Mouse (Mus musculus) hindbrain, postnatal 0 days (tissue): ENCODE data around the gene Gm9837. TPM values are rescaled to one million over a fixed set of nuclear protein-coding genes. Genes with fewer than 3 reads are reported as not detected.
"Not testable (repeated sequence)": the region's sequence is repeated elsewhere in the genome, so short reads cannot be mapped to it uniquely, and the experiment has no call there.

Experiments
- ATAC-seq: fragments of 200-750 bp; cut with Nextera tagmentation; 2 replicates; pipeline ENCODE4 v1.8.0; 2017; ENCODE audit warnings: mild to moderate bottlenecking, moderate TSS enrichment, moderate library complexity
- DNase-seq: peaks from one replicate; pipeline ENCODE4 v3.0.0-alpha.2; 2015; ENCODE audit warnings: low spot score
- H3K27ac ChIP-seq: fragments of 300-500 bp; sonication (generic); 2 replicates; pipeline ENCODE4 v1.5.1; 2014; ENCODE audit warnings: mild to moderate bottlenecking
- H3K27me3 ChIP-seq: fragments of 300-500 bp; sonication (generic); 2 replicates; pipeline ENCODE4 v1.6.1; 2014; ENCODE audit warnings: low read length, mixed read lengths; ENCODE audit not compliant: insufficient read depth
- H3K36me3 ChIP-seq: fragments of 300-500 bp; sonication (generic); 2 replicates; pipeline ENCODE4 v1.6.1; 2014; ENCODE audit warnings: low read length, mixed read lengths; ENCODE audit not compliant: insufficient read depth
- H3K4me1 ChIP-seq: fragments of 300-500 bp; sonication (generic); 2 replicates; pipeline ENCODE4 v1.6.1; 2014; ENCODE audit warnings: antibody characterized with exemption, low read length, mixed read lengths; ENCODE audit not compliant: insufficient read depth
- H3K4me2 ChIP-seq: fragments of 300-500 bp; sonication (generic); 2 replicates; pipeline ENCODE4 v1.6.1; 2014; ENCODE audit warnings: low read depth, mild to moderate bottlenecking, low read length, moderate library complexity, mixed read lengths
- H3K4me3 ChIP-seq: fragments of 300-500 bp; sonication (generic); 2 replicates; pipeline ENCODE4 v1.5.1; 2014; ENCODE audit warnings: low read length
- H3K9ac ChIP-seq: fragments of 300-500 bp; sonication (generic); replicated peaks from 2 replicates; pipeline ENCODE4 v1.6.1; 2014; ENCODE audit warnings: mild to moderate bottlenecking, low read length, moderate library complexity, mixed read lengths
- H3K9me3 ChIP-seq: fragments of 300-500 bp; sonication (generic); 2 replicates; pipeline ENCODE4 v1.6.1; 2016; ENCODE audit warnings: low read length, mixed read lengths
- CTCF ChIP-seq: IDR thresholded peaks from 2 replicates; pipeline ENCODE4 v1.5.1; 2016; ENCODE audit warnings: antibody characterized with exemption, control low read depth, low read depth
- WGBS: fragments of 180-500 bp; shearing (Covaris S2); extraction: QIAGEN DNeasy Blood & Tissue Kit; methylation state at CpG from one replicate; pipeline ENCODE4 v1.1.7; 2014; 5-methylcytosine and 5-hydroxymethylcytosine counted together
- polyA plus RNA-seq: library from polyadenylated mRNA; unstranded; fragments of >200 nt; fragmentation: Nextera tagmentation; extraction: Ambion mirVana; gene quantifications from 2 replicates; pipeline ENCODE4 v1.2.1, GENCODE M21; 2015
- total RNA-seq: library from RNA; depleted of rRNA; stranded (reverse); fragments of >200 nt; gene quantifications from 2 replicates; pipeline ENCODE4 v1.2.3, GENCODE M21; 2014

Gene Gm9837
- total and polyA plus RNA-seq, 2 experiments from 2014 or later, result not detected

- H3K4me3 ChIP-seq, result peak overlapping the region; percentile 94
- peak; percentile 36 for ATAC-seq
- peaks cover 16% of the 10 kb centered on the region; the same call in 1 of the 2 replicates for H3K36me3 ChIP-seq
- peak overlapping the region; percentile 44 for H3K9ac ChIP-seq
- H3K27me3 ChIP-seq, result no peaks in the 10 kb centered on the region
- peak overlapping the region; percentile 88 for H3K27ac ChIP-seq
- H3K4me1 ChIP-seq, result peaks cover 11% of the 10 kb centered on the region
- peak overlapping the region; percentile 83 for H3K4me2 ChIP-seq
- H3K9me3 ChIP-seq, result no peaks in the 10 kb centered on the region
- DNase-seq, result no peak
- no peak for TF ChIP-seq CTCF
- 14% methylated on average over 9 of the region's 9 CpGs for WGBS
Observed at GRCm38 (mm10) chr11:53431347-53432056, 38.8 kb downstream of the Gm9837 start.

DNA sequence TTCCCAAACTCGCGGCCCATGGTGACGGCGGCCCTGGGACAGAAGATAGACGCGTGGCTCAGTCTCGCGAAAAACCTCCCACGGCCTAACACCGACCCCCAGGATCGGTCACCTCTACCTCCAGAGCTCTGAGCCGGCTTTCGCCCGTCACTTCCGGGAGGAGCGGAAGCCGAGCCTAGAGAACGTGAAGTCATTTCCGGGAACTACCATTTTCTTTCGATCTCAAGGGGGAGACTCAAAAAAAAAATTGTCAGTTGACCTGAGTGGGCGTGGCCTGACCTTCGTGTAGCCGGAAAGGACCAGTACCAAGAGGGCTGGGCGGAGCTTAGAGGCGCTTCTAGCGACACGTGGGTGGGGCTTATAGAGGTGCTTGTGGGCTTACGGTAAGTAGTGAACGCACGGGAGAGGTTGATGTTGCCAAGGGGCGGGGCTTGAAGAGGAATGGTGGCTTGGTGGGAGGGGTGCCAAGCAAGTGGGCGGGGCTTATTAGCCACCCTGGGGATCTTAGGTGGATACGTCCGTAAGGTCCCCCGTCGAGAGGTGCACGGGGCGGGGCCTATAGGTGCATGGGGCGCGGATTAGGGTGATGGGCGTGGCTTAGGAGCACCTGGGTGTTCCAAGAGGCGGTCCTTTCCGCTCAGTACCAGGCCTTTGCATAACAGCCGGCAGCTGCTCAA lies 39.5 kb downstream of the Gm9837 start, which contains the start of the genes Uqcrq and Gdf9:
Gene Uqcrq (minus strand): TSS at position 162 of the 677 bp plus-strand sequence.
Gene Gdf9 (plus strand): TSS at position 354 of the 677 bp plus-strand sequence.
- TF ChIP-seq CTCF, result no peak; the same call in 1 of the 2 replicates
- H3K4me3 ChIP-seq, result peak within 1 kb of the TSS; percentile 94
- peak; percentile 97 for ATAC-seq
- DNase-seq, result peak; percentile 100
- peaks cover 16% of the 10 kb centered on the region; the same call in 1 of the 2 replicates for H3K36me3 ChIP-seq
- WGBS, result under 1% methylated on average over 44 of the region's 44 CpGs
- H3K27me3 ChIP-seq, result no peaks in the 10 kb centered on the region
- H3K9me3 ChIP-seq, result no peaks in the 10 kb centered on the region
- peak within 1 kb of the TSS; percentile 83 for H3K9ac ChIP-seq
- peak within 1 kb of the TSS; percentile 88 for H3K27ac ChIP-seq
- H3K4me1 ChIP-seq, result peaks cover 11% of the 10 kb centered on the region
- H3K4me2 ChIP-seq, result peak within 1 kb of the TSS; percentile 83

DNA sequence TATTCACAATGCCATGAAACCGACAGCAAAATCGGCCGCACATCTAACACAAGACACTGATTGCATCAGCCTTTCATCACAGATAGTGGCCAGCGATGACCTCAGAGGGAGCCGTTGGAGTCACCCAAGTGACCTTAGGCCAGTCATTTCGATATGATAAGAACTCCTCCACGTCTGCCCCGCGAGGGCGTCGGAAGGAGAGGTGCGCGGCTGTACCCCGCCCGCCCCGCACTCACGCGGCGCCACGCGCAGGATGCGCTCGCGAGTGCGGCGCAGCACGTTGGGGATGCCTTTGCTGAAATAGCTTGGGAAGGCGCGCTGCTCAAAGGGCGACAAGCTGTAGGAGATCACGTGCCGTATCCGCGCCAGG lies 40.0 kb downstream of the Gm9837 start:
- Histone ChIP-seq H3K36me3 (peaks cover 16% of the 10 kb centered on the region; the same call in 1 of the 2 replicates), H3K27me3 (no peaks in the 10 kb centered on the region), H3K4me2 (peak overlapping the region; percentile 83), H3K9ac (peak overlapping the region; percentile 83), H3K4me3 (peak overlapping the region; percentile 94), H3K27ac (peak overlapping the region; percentile 88), H3K4me1 (peaks cover 11% of the 10 kb centered on the region), H3K9me3 (no peaks in the 10 kb centered on the region)
- WGBS, result under 1% methylated on average over 34 of the region's 34 CpGs
- ATAC-seq, result peak; percentile 67
- DNase-seq, result no peak
- no peak for TF ChIP-seq CTCF

GRCm38 (mm10) chr11:53429182-53429581 lies 41.1 kb downstream of the Gm9837 start:
- ATAC-seq (no peak), DNase-seq (no peak)
- H3K27ac ChIP-seq, result no peak overlapping the region
- H3K27me3 ChIP-seq, result no peaks in the 10 kb centered on the region
- no peaks in the 10 kb centered on the region for H3K9me3 ChIP-seq
- peak overlapping the region; percentile 83; the same call in 1 of the 2 replicates for H3K9ac ChIP-seq
- no peak overlapping the region for H3K4me3 ChIP-seq
- no peak overlapping the region for H3K4me2 ChIP-seq
- no peak for TF ChIP-seq CTCF
- peaks cover 16% of the 10 kb centered on the region; the same call in 1 of the 2 replicates for H3K36me3 ChIP-seq
- H3K4me1 ChIP-seq, result peaks cover 11% of the 10 kb centered on the region

DNA sequence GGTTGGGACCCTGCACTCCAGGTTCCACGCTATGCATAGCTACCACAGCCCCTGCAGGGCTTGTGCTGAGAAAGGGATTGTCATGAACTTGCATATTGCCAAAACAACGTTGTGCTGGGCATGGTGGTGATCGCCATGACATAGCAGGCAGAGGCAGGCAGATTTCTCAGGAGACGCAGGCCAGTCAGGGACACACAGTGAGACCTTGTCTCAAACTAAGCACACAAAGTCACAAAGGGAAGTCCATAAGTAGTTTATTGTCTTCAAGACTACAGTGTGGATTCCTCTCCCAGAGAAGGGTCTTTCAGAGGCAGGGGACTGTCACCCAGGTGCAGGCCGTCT lies 41.6 kb downstream of the Gm9837 start:
- ATAC-seq, result no peak
- Histone ChIP-seq H3K4me1 (peaks cover 11% of the 10 kb centered on the region), H3K9ac (no peak overlapping the region)

GRCm38 (mm10) chr11:53427993-53428715 lies 42.1 kb downstream of the Gm9837 start:
- Histone ChIP-seq H3K27ac (no peak overlapping the region), H3K9ac (no peak overlapping the region), H3K4me2 (no peak overlapping the region), H3K4me1 (peaks cover 11% of the 10 kb centered on the region), H3K4me3 (no peak overlapping the region), H3K36me3 (peaks cover 16% of the 10 kb centered on the region; the same call in 1 of the 2 replicates), H3K9me3 (no peaks in the 10 kb centered on the region), H3K27me3 (no peaks in the 10 kb centered on the region)
- WGBS, result 93% methylated on average over 3 of the region's 3 CpGs
- DNase-seq (no peak), ATAC-seq (no peak)
- TF ChIP-seq CTCF, result no peak

More for the DNA sequence above, 41.6 kb downstream of the Gm9837 start:
- WGBS, result 96% methylated on average over 5 of the region's 5 CpGs
- H3K27me3 ChIP-seq, result no peaks in the 10 kb centered on the region
- H3K27ac ChIP-seq, result no peak overlapping the region
- DNase-seq, result no peak
- no peak overlapping the region for H3K4me3 ChIP-seq
- TF ChIP-seq CTCF, result no peak
- peaks cover 16% of the 10 kb centered on the region; the same call in 1 of the 2 replicates for H3K36me3 ChIP-seq
- no peaks in the 10 kb centered on the region for H3K9me3 ChIP-seq
- H3K4me2 ChIP-seq, result no peak overlapping the region

GRCm38 (mm10) chr11:53426914-53427313 lies 43.4 kb downstream of the Gm9837 start:
- not testable (repeated sequence) for H3K9ac ChIP-seq, DNase-seq, H3K4me2 ChIP-seq, H3K27me3 ChIP-seq, H3K27ac ChIP-seq, ATAC-seq, H3K4me3 ChIP-seq, H3K9me3 ChIP-seq
- Histone ChIP-seq H3K4me1 (peaks cover 11% of the 10 kb centered on the region), H3K36me3 (peaks cover 16% of the 10 kb centered on the region; the same call in 1 of the 2 replicates)
- 89% methylated on average over 3 of the region's 3 CpGs for WGBS
